Mouse (Mus musculus): ENCODE results near the gene Cyren. TPM values are rescaled to one million over a fixed set of nuclear protein-coding genes. Genes with fewer than 3 reads are reported as not detected.

The Cyren gene
- polyA plus RNA-seq, 1 experiment from 2014 or later = 12.5 TPM

GRCm38 (mm10) chr6:34863786-34864514 lies 13.9 kb downstream of the Cyren start:
- H3K9me3 ChIP-seq (ENCODE audit: control insufficient read depth, low read length) = no peaks in the 10 kb centered on the region
- H3K27ac ChIP-seq (ENCODE audit: low read length) = no peak overlapping the region
- H3K36me3 ChIP-seq (ENCODE audit: control insufficient read depth, insufficient read depth) = no peaks in the 10 kb centered on the region
- H3K4me1 ChIP-seq (replicated peaks; ENCODE audit: control insufficient read depth, insufficient read depth, low read length) = no peaks in the 10 kb centered on the region
- no peak overlapping the region for H3K4me2 ChIP-seq (ENCODE audit: low read length)
- no peak for ATAC-seq
- H3K4me3 ChIP-seq (replicated peaks; ENCODE audit: low read length) = no peak overlapping the region
- no peak overlapping the region for H3K9ac ChIP-seq (replicated peaks; ENCODE audit: low read depth, low read length)
- no peaks in the 10 kb centered on the region for H3K27me3 ChIP-seq (replicated peaks; ENCODE audit: control insufficient read depth, insufficient read depth, low read length)
- 74% methylated on average over 9 of the region's 9 CpGs for WGBS

- Histone ChIP-seq H3K27me3 (replicated peaks; ENCODE audit: control insufficient read depth, insufficient read depth, low read length) (no peaks in the 10 kb centered on the region), H3K36me3 (ENCODE audit: control insufficient read depth, insufficient read depth) (no peaks in the 10 kb centered on the region), H3K4me2 (ENCODE audit: low read length) (no peak within 1 kb of the TSS), H3K4me3 (replicated peaks; ENCODE audit: low read length) (no peak within 1 kb of the TSS), H3K9ac (replicated peaks; ENCODE audit: low read depth, low read length) (no peak within 1 kb of the TSS), H3K9me3 (ENCODE audit: control insufficient read depth, low read length) (no peaks in the 10 kb centered on the region), H3K4me1 (replicated peaks; ENCODE audit: control insufficient read depth, insufficient read depth, low read length) (no peaks in the 10 kb centered on the region), H3K27ac (ENCODE audit: low read length) (no peak within 1 kb of the TSS)
- ATAC-seq = no peak
- WGBS = 75% methylated on average over 11 of the region's 11 CpGs
These were observed 15.0 kb downstream of the Cyren start, which contains the start of gene Tmem140 for GRCm38 (mm10) chr6:34862791-34863403. Gene Tmem140 (plus strand): TSS chr6:34863146.

- H3K4me3 ChIP-seq (replicated peaks; ENCODE audit: low read length) = no peak overlapping the region
- WGBS = 91% methylated on average over 6 of the region's 6 CpGs
These were observed 15.5 kb downstream of the Cyren start for GRCm38 (mm10) chr6:34862381-34862780.

GRCm38 (mm10) chr6:34861546-34862053 lies 16.3 kb downstream of the Cyren start:
- no peak for ATAC-seq

More at GRCm38 (mm10) chr6:34862381-34862780, 15.5 kb downstream of the Cyren start:
- no peaks in the 10 kb centered on the region for H3K9me3 ChIP-seq (ENCODE audit: control insufficient read depth, low read length)
- no peaks in the 10 kb centered on the region for H3K4me1 ChIP-seq (replicated peaks; ENCODE audit: control insufficient read depth, insufficient read depth, low read length)
- no peak overlapping the region for H3K27ac ChIP-seq (ENCODE audit: low read length)
- no peaks in the 10 kb centered on the region for H3K27me3 ChIP-seq (replicated peaks; ENCODE audit: control insufficient read depth, insufficient read depth, low read length)
- H3K9ac ChIP-seq (replicated peaks; ENCODE audit: low read depth, low read length) = no peak overlapping the region
- no peaks in the 10 kb centered on the region for H3K36me3 ChIP-seq (ENCODE audit: control insufficient read depth, insufficient read depth)
- H3K4me2 ChIP-seq (ENCODE audit: low read length) = no peak overlapping the region
- no peak for ATAC-seq

GRCm38 (mm10) chr6:34832352-34832751 lies 45.5 kb downstream of the Cyren start:
- Histone ChIP-seq H3K27me3 (replicated peaks; ENCODE audit: control insufficient read depth, insufficient read depth, low read length) (no peaks in the 10 kb centered on the region), H3K9me3 (ENCODE audit: control insufficient read depth, low read length) (no peaks in the 10 kb centered on the region), H3K27ac (ENCODE audit: low read length) (no peak overlapping the region), H3K4me2 (ENCODE audit: low read length) (no peak overlapping the region), H3K9ac (replicated peaks; ENCODE audit: low read depth, low read length) (no peak overlapping the region), H3K36me3 (ENCODE audit: control insufficient read depth, insufficient read depth) (no peaks in the 10 kb centered on the region), H3K4me1 (replicated peaks; ENCODE audit: control insufficient read depth, insufficient read depth, low read length) (no peaks in the 10 kb centered on the region), H3K4me3 (replicated peaks; ENCODE audit: low read length) (no peak overlapping the region)
- ATAC-seq = no peak
- WGBS = 97% methylated on average over 5 of the region's 5 CpGs

More at GRCm38 (mm10) chr6:34861546-34862053, 16.3 kb downstream of the Cyren start:
- H3K9me3 ChIP-seq (ENCODE audit: control insufficient read depth, low read length) = no peaks in the 10 kb centered on the region
- no peaks in the 10 kb centered on the region for H3K36me3 ChIP-seq (ENCODE audit: control insufficient read depth, insufficient read depth)
- WGBS = 92% methylated on average over 11 of the region's 11 CpGs
- no peak overlapping the region for H3K9ac ChIP-seq (replicated peaks; ENCODE audit: low read depth, low read length)
- H3K27ac ChIP-seq (ENCODE audit: low read length) = no peak overlapping the region
- H3K4me3 ChIP-seq (replicated peaks; ENCODE audit: low read length) = no peak overlapping the region
- no peaks in the 10 kb centered on the region for H3K27me3 ChIP-seq (replicated peaks; ENCODE audit: control insufficient read depth, insufficient read depth, low read length)
- no peaks in the 10 kb centered on the region for H3K4me1 ChIP-seq (replicated peaks; ENCODE audit: control insufficient read depth, insufficient read depth, low read length)
- no peak overlapping the region for H3K4me2 ChIP-seq (ENCODE audit: low read length)

GRCm38 (mm10) chr6:34824406-34824805 lies 53.5 kb downstream of the Cyren start:
- ATAC-seq = no peak
- H3K4me3 ChIP-seq (replicated peaks; ENCODE audit: low read length) = no peak overlapping the region
- no peaks in the 10 kb centered on the region for H3K27me3 ChIP-seq (replicated peaks; ENCODE audit: control insufficient read depth, insufficient read depth, low read length)

More at GRCm38 (mm10) chr6:34824406-34824805, 53.5 kb downstream of the Cyren start:
- Histone ChIP-seq H3K4me2 (ENCODE audit: low read length) (no peak overlapping the region), H3K9me3 (ENCODE audit: control insufficient read depth, low read length) (no peaks in the 10 kb centered on the region), H3K9ac (replicated peaks; ENCODE audit: low read depth, low read length) (no peak overlapping the region), H3K36me3 (ENCODE audit: control insufficient read depth, insufficient read depth) (no peaks in the 10 kb centered on the region), H3K4me1 (replicated peaks; ENCODE audit: control insufficient read depth, insufficient read depth, low read length) (no peaks in the 10 kb centered on the region), H3K27ac (ENCODE audit: low read length) (no peak overlapping the region)

Other genes starting within 250 kb of the Cyren start
- 7.4 and 7.5 TPM in 2 replicates for gene Agbl3, start 97.6 kb downstream of the Cyren start, polyA plus RNA-seq (2015; fragmentation: Nextera tagmentation; extraction: Ambion mirVana)
- gene Tmem140, start 14.9 kb downstream of the Cyren start, polyA plus RNA-seq (2015; fragmentation: Nextera tagmentation; extraction: Ambion mirVana) = 1.1 and 1.5 TPM in 2 replicates
- gene Wdr91, start 32.8 kb upstream of the Cyren start, polyA plus RNA-seq (2015; fragmentation: Nextera tagmentation; extraction: Ambion mirVana) = 11.8 and 12.9 TPM in 2 replicates
- gene Stra8, start 42.1 kb upstream of the Cyren start, polyA plus RNA-seq (2015; fragmentation: Nextera tagmentation; extraction: Ambion mirVana) = not detected in 2 replicates
- gene Slc23a4, start 110.3 kb upstream of the Cyren start, polyA plus RNA-seq (2015; fragmentation: Nextera tagmentation; extraction: Ambion mirVana) = 0.76 and 0.85 TPM in 2 replicates